Mouse (Mus musculus): ENCODE data around the gene Ptger1.

DNA sequence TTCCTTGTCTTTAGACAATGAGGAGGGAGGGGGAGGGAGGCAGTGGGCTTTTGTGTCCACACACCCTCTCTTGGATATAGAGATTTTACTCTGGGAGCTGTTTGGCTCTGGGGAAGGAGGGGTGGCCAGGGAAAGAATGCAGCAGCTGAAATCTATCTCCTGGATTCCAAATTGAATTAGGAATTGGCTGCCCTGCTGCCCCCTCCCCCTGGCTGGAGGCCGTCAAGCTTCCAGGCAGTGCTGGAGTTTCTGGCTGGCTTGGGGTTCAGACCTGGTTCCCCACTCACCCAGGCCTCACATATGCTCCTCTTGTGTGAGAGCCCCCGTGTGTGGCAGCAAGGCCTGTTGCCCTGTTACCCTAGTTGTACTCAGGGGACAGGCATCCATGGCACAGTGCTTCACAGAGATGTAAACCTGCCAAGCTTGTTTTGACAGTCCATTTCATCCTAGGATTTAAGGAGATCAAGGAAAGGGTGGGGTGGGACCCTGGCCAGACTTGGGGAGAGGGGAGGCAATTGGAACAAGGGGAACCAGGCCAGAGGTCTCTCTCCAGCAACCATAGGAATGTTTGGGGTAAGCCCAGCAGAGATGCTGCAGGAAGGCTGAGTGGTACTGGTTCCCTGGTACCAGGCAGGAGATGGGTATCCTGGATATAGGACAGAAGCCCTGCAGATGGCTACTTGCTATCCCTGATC, 1.4 kb upstream of the Ptger1 start:
- TF ChIP-seq MYOD1 (IDR thresholded peaks at IDR 0.05; ENCODE audit: control insufficient read depth in 1 of 3, insufficient read length in 2 of 3, low read depth in 2 of 3): no peak
- TF ChIP-seq MAX (IDR thresholded peaks at IDR 0.05; ENCODE audit: low read depth): no peak

Measured in myocyte (in vitro differentiated cells).